Mouse (Mus musculus) skeletal muscle tissue, adult 2 months (tissue): ENCODE measurements around the gene Olfr828.

Source experiments
- DNase-seq: peaks from one replicate; pipeline ENCODE4 v3.0.0-alpha.2; 2012; ENCODE audit warnings: low read depth, low spot score

Olfr828 gene

DNA sequence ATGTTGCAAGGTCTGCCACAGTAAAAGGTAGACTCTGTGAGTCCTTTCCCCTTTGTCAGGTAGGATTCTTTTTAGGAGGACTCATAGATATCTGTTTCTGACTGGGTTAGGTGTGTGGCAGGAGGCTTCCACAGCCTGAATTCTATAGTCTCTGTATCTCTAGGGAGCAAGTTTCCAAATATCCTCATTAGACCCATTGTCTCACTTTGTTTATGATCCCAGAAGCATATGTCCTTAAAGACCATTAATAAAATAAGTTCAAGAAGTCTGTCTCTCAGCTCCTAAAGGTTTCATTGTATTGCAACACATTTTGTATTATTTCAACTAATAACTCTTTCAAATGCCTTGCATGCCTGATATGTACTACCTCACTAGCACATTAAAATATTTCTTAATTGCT, at the start of gene Olfr828:
Gene Olfr828, minus strand, starts transcription at position 101 of the 400 bp plus-strand sequence.
- DNase-seq: no peak

DNA sequence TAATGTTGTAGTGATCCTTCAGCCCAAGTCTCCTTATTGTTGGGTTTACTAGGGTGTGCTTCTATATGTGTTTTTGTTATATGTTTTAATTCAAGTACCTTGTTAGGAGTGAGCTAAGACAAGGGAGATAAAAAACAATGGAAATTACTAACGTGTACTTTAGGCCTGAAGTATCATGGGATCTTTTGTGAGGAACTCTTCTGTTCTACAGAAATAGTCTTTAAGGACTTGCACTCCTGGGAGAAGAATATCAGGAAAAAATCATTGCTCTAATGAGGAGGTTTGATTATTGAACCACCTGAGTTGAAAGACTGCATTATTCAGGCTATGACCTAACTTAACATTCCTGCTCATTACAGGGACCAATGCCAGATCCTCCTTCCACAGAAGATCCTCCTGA, 35.3 kb upstream of the Olfr828 start, which contains the start of gene Olfr829:
Gene Olfr829, plus strand, starts transcription at position 301 of the 400 bp plus-strand sequence.
- DNase-seq: no peak

DNA sequence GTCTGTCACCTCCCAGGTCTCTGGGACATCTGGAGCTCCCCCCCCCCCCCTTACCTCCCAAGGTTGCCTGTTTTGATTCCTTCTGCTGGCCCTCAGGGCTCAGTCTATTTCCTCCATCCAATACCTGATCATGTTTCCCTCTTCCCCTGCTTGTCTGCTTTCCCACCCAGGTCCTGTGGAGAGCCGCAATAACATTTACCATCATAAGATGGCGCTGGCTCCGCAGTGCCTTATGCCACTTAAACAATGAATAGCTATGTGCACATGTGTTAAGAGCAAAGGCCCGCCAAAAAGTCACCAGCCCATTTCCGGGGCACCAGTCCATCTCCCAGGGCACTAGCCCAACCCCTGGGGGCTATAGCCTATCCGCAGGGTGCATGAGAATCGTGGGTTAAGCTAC, 34.0 kb downstream of the Olfr828 start:
- DNase-seq: no peak

DNA sequence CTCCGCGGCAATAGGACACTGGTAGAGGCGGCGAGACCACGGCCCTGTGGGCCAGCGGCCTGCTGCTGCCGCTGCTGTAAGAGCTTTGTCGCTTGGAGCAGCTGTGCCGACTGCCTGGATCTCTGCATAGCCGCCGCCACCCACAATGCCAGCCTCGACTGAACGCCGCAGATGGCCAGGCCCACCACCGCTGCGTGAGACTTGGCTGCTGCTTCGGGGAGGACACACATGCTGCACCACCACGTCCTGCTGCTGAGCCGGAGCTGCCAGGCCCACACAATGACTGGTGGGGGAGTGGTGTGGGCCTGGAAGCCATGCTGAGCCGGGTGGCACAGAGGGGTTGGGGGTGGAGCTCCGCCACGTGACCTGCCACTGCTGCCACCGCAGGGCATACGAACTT, 39.9 kb downstream of the Olfr828 start:
- no peak for DNase-seq

DNA sequence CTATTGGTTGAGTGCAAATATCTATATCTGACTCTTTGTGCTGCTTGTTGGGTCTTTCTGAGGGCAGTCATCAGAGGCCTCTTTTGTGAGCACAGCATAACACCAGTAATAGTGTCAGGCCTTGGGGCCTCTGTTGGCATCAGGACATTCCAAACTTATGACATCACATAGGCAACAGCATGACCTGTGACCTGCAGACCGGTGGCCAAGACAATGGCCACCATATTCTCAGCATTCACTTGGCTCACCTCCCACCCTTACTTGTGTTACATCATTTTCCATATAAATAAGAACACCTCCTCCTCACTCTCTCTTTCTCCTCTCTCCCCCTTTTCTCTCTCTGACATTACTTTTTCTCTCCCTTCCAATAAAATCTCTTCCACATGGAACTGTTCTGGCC, 40.3 kb downstream of the Olfr828 start:
- no peak for DNase-seq
